Mouse (Mus musculus) urinary bladder, adult 18-20 months (tissue): ENCODE results near the gene Abcf3.

Experiments
- DNase-seq, 2 experiments: peaks; one replicate each; pipeline ENCODE4 v3.0.0; 2022; ENCODE audit warnings: low spot score in 2 of 2, mixed read lengths in 2 of 2

Gene Abcf3

GRCm38 (mm10) chr16:20540438-20540837 lies 7.9 kb upstream of the Abcf3 start:
- DNase-seq = no peak

- no peak for DNase-seq
Observed at GRCm38 (mm10) chr16:20545696-20546095, 2.7 kb upstream of the Abcf3 start.

- no peak for DNase-seq
Observed at GRCm38 (mm10) chr16:20547423-20547822, 954 bp upstream of the Abcf3 start.

- no peak for DNase-seq
Observed at GRCm38 (mm10) chr16:20549161-20549560, 784 bp downstream of the Abcf3 start.

GRCm38 (mm10) chr16:20551691-20552090 lies 3.3 kb downstream of the Abcf3 start:
- DNase-seq = no peak

GRCm38 (mm10) chr16:20552594-20552993 lies 4.2 kb downstream of the Abcf3 start:
- DNase-seq = no peak

GRCm38 (mm10) chr16:20555000-20555399 lies 6.6 kb downstream of the Abcf3 start:
- no peak for DNase-seq

- DNase-seq = no peak
Observed at GRCm38 (mm10) chr16:20557381-20557780, 9.0 kb downstream of the Abcf3 start.

GRCm38 (mm10) chr16:20565075-20565474 lies 16.7 kb downstream of the Abcf3 start:
- DNase-seq = no peak

- no peak for DNase-seq
Observed at GRCm38 (mm10) chr16:20589366-20589938, 41.1 kb downstream of the Abcf3 start, which contains the start of gene Vwa5b2. Gene Vwa5b2 (plus strand): TSS chr16:20589471.

- DNase-seq = no peak
Observed at GRCm38 (mm10) chr16:20589939-20590679, 41.7 kb downstream of the Abcf3 start.

GRCm38 (mm10) chr16:20590680-20591038 lies 42.3 kb downstream of the Abcf3 start:
- DNase-seq = no peak

GRCm38 (mm10) chr16:20591076-20591705 lies 42.8 kb downstream of the Abcf3 start:
- no peak for DNase-seq

GRCm38 (mm10) chr16:20595060-20595673 lies 46.8 kb downstream of the Abcf3 start:
- DNase-seq = no peak

- DNase-seq = no peak
Observed at GRCm38 (mm10) chr16:20595737-20596136, 47.4 kb downstream of the Abcf3 start.

- no peak for DNase-seq
Observed at GRCm38 (mm10) chr16:20596687-20597441, 48.5 kb downstream of the Abcf3 start.

- no peak for DNase-seq
Observed at GRCm38 (mm10) chr16:20600511-20600910, 52.1 kb downstream of the Abcf3 start.

GRCm38 (mm10) chr16:20604705-20605104 lies 56.3 kb downstream of the Abcf3 start:
- DNase-seq = no peak

GRCm38 (mm10) chr16:20610501-20611356 lies 62.4 kb downstream of the Abcf3 start:
- DNase-seq = peak; percentile 54 to 73
